Mouse (Mus musculus) left cerebral cortex, postnatal 4 days (tissue): Measurements from ENCODE around the gene Gpank1. TPM values are rescaled to one million over a fixed set of nuclear protein-coding genes. Genes with fewer than 3 reads are reported as not detected.

Source experiments
- DNase-seq: peaks from one replicate; pipeline ENCODE4 v3.0.0-alpha.2; 2022
- intact Hi-C: fragments of 180-260 bp; cut with DNase I; formaldehyde crosslinking; loops from one replicate; pipeline ENCODE4 v1.15.1; 2025
- total RNA-seq, 2 experiments: library from RNA; stranded (reverse); gene quantifications; 2 replicates each; pipeline ENCODE4 v1.2.3; 2021

The Gpank1 gene
- total RNA-seq = 10 to 100 TPM; 10.7 to 12.1 TPM

DNA sequence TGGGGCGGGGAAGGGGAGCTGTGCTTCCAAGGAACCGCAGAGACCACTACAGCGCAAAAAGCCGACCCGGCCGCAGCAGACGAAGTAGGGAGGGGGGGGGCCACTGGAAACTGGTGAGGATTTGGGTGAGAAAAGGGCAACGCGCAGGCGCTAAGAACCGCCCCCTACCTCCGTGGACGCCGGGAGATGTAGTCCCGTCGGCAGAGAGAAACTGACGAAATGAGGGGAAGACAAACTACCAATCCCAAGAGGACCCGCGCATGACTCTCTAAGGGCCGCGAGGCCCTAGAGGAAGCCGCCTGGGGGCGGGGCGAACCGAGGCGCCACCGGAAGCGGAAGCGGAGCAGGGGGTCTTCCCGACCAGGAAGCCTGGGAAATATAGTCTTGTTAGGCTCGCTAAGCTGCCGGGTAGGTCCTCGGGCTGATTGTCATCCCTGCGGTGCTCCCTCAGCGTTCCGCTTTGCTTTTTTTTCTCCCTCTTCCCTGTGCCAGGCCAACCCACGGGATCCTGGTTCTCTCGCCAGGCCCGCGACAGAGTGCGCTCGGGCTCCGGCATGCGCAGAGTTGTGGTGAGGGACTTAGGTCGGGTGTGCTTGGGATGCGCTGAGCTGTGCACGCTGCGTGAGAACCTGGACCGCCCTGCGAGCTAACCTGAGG is at the start of gene Gpank1:
Gpank1 (plus strand) TSS at position 313 of the 657 bp plus-strand sequence.
- DNase-seq = peak; percentile 99
- intact Hi-C loops = no loop called here

DNA sequence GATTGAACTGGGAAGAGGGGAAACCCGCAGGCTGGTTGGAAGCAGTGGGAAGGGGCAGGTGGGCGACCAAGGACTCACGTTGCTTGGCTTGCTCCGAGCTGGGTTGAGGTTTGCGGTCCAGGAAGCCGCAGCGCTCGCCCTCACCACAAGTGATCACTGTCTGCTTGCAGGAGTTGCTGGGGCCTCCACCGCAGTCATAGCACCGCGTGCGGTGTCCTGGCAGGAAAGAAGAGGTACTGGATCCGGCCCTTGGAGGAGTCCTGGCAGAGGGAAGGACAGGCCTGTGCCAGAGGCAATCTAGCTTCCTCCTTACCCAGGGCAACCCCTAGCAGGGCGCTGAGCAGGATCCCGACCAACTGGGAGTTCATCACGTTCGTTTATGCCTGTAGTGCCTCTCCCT is 47.2 kb upstream of the Gpank1 start:
- DNase-seq = peak; percentile 48
- intact Hi-C loops = no loop called here

DNA sequence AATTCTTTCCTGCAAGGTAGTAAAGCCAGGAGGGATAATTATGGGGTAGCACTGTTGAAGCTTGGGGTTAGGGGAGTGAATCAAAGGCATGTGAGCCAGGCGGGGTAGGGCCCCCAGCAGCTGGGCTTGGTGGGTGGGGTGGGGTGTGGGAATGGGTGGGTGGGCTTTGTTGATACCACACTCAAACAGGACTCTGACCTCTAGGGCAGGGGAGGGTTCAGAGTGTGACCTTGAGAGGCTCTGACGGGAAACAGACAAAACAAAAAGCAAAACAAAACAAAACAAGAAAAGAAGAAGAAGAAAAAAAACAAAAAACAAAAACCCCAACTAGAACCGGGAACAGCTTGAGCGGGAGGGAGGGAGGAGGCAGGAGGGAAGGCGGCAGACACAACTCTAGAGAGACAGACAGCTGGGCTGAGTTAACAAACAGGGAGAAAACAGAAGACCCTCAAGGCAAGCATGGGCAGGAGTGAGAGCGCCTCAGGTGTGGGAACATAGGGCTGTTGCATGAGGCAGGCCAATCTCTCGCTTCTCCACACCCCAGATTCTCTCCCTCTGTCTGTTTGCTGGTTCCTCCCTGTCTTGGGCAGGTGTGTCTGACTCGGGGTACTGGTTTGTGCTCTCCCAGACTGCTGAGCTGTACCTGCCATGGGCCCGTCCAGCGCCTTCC is 44.6 kb upstream of the Gpank1 start, which contains the start of gene Ly6g6e:
Ly6g6e (plus strand) TSS at position 396 of the 670 bp plus-strand sequence.
- DNase-seq = no peak

DNA sequence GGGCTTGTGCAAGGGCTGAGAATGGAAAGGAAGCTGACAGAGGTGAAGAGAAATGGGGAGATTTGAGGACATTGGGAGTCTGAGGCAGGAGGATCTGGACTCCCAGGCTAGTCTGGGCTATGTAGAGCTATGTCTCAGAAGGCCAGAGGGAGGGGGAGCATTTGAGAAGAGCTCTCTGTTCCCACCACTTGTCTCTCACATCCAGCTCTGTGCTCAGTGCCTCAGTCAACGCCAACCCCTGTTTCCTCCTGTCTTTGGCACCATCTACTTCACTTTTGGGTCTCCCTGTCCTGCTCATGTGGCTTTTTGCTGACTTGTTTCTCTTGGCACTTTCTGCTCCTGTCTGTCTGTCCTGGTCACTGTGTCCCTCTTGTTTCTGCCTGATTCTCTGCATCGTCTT is 44.0 kb upstream of the Gpank1 start:
- no peak for DNase-seq
- intact Hi-C loops = no loop called here

More for the DNA sequence above, 44.6 kb upstream of the Gpank1 start, which contains the start of gene Ly6g6e:
- intact Hi-C loops = no loop called here

DNA sequence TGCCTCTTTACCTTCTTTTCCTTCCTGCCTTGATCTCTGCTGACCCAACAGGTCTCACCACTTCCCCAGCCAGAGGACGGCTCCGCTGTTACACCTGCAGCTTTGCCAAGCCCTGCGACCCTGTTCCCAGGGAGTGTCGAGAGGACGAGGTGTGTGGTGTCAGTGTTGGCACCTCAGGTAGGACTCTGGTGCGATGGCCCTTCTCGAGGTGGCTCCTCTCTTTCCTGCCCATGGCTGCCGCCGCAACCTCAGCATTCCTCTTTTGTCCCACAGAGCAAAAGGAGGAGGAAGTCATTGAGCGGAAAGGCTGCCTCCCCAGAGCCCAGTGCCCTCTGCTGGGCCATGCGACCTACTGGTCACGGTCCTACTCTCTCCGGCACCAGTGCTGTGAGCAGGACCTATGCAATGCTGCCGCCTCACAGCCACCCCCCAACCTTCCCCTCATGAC is 43.4 kb upstream of the Gpank1 start, which contains the start of gene Ly6g6d:
Ly6g6d (minus strand) TSS at position 280 of the 448 bp plus-strand sequence.
- DNase-seq = peak; percentile 46
- intact Hi-C loops = no loop called here

DNA sequence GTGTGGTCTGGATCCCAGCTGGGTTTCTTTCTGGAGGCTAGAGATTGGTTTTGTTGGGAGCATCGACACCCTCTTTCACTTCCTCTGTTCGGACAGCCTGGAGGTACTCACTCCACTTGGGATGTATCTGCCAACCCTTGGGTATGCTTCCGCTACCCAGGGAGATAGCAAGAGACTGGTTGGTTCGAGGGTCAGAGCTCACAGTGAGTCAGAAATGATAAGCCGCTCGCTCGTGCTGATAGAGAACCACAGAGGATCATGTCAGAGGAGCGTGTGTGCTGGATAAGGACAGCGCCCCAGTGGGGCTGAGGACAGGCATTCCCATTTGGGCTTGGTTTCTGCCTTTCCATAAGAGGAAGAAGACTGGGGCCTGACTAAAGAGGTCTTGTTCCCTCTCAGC is 41.5 kb upstream of the Gpank1 start:
- intact Hi-C loops = no loop called here
- no peak for DNase-seq

DNA sequence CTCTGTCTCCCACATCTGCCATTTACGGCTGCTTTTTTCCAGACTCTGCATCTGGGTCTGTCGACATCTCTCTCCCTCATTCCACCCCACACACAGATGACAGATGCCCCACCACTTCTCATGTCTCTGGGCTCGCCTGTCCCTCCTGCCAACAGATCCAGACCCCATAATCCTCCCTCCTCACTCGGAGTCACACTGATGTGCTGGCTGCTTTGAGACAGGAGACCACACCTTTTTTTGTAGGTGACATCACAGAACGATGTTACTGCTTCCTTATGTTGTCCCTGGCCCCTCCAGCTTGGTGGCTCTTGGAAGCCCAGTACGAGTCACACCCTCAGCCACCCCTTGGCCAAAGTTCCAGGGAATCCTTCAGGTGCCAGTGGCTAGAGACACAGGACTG is 41.0 kb upstream of the Gpank1 start:
- intact Hi-C loops = no loop called here

DNA sequence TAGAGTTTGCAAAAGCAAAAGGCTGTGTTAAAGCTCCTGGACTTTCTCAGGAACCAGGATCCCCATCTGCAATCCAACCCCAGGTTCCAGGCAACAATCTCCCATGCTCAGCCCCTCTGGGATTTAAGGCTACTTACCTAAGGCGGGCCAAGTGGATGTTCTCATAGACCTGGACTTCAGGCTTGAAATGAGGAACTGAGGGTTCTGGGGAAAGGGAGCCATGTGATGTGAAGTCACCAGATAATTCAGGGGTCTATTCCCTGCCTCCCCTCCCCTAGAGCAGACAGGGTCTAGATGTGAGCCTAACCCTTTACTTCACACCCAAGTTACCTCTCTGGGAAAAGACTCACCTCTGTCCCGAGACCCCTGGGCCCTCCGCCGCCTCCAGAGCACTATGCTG is 40.5 kb upstream of the Gpank1 start:
- no peak for DNase-seq
- intact Hi-C loops = no loop called here

More for the DNA sequence above, 41.0 kb upstream of the Gpank1 start:
- DNase-seq = no peak

DNA sequence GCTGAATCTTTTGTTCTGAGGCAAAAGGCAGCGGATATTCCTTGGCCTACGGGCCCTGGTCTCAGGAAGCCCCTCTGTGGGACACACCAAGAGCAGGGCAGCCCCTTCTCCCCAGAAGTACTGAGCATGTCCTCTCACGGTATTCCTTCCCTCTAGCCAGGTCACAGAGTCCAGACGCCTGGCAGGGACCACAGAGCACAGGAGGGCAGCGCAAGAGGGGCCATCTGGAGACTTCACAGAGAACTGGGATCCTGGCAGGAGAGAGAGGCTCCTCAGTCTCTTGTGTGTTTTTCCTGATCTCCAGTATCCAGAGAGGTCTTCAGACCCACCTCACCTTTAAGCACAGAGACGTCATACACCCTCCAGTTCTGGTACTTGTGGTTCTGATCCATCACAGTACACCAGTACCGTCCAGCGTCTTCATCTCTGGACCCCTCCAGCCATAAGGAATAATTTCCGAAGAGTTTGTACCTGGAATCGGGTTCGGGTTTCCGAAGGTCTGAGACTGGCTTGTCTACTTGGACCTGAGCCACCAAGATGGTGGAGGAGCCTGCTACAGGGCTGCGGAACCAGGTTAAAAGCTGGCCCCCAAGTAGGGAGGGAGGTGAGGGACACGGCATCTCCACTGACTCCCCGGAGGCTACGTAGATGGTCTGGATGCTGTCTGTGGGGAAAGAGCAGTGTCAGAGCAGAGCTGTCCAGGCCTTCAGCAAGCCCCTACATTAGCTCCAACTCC is 38.2 kb upstream of the Gpank1 start:
- DNase-seq = no peak
- intact Hi-C loops = no loop called here

DNA sequence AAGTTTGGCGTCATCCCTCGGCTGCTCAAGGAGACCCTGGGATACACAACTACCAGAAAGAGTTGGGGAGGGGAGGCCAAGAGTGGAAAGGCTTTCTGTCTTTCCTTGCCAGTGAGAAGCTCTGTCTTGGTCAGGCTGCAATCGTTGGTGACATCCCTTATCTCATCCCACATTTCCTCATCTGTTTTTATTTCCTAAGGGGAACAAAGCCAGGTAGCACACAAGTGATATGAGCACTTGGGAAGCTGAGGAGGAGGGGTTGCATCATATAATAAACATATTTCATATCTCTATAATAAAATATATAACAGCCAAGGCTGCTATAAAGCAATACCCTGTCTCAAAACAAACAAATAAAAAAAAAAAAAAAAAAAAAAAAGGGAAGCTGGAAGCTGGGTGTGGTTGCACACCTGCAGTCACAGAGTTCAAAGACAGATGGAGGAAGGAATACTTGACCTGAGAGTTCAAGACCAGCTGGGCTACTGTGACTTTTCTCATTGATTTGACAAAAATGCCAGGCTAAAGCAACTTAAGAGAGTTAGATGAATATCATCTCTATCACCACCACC is 37.2 kb upstream of the Gpank1 start:
- no peak for DNase-seq
- intact Hi-C loops = no loop called here

DNA sequence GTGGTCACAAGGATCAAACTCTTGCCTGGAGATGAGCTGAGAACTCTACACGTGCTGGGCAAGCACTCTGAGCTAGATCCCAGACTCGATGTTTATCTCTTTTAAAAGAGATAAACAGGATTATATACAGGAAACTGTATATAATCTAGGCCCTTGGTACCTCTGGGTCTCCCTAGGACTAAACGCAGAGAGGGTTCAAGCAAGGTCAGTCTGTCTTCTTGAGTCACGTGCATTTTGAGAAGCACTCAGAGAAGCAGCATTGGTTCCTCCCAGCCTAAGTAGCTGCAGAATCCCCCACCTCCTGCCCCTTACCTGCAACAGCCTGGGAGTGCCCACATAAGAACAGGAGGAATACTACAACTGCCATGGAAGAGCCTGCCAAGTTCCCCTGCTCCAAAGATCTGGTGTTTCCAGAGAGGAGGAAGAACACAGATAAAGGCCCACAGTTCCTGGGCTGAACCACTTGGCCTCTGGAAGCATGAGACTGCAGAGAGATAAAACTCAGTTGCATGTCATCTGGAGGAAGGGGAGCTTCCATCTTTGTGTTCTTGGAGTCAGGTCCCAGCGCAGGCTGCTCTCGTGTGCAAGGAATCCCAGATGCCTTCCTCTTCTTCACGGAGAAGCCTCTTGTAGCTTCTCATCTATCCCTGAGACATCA is 35.9 kb upstream of the Gpank1 start, which contains the start of gene Ly6g6f:
Ly6g6f (minus strand) TSS at position 403 of the 658 bp plus-strand sequence.
- DNase-seq = no peak
- intact Hi-C loops = no loop called here

DNA sequence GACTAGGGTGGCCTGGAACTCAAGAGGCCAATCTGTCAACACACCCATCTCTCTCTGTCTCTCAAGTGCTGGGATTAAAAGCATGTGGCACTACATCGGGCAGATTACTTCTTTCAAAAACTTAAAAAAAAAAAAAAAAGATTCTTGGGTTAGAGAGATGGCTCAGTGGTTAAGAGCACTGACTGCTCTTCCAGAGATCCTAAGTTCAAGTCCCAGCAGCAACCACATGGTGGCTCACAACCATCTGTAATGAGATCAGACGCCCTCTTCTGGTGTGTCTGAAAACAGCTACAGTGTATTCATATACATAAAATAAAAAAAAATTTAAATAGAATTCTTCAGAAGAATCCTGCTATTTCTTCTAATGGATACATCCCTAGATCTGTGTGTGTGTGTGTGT is 33.1 kb upstream of the Gpank1 start:
- intact Hi-C loops = no loop called here

DNA sequence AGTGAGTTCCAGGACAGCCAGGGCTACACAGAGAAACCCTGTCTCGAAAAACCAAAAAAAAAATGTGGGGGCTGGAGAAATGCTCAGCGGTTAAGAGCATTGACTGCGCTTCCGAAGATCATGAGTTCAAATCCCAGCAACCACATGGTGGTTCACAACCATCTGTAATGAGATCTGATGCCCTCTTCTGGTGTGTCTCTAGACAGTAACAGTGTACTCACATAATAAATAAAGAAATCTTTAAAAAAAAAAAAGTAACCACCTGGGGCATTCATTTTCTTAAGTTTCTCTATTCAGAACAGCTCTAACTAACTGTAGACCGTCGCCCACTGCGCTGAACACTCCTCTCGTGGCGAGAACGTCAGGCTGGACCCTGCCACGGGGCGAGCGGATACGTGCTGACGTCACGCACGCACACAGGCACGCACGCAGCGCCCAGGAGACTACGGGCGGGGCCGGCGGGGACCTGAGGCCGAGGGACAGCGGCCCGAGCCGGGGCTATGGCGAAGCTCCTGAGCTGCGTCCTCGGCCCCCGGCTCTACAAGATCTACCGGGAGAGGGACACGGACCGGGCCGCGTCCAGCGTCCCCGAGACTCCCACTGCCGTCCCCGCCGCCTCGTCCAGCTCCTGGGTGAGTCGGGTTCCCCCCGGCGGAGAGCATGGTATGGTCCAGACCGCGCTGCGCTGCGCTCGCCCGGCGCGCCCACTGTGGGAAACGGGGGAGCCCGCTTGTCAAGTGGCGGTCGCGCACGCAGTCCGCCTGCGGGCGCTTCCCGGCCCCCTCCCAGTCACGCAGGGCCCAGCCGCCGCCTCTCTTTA is 32.2 kb upstream of the Gpank1 start, which contains the start of gene Abhd16a:
Abhd16a (plus strand) TSS at position 439 of the 820 bp plus-strand sequence.
- peak; percentile 96 for DNase-seq
- intact Hi-C loops = no loop called here

More for the DNA sequence above, 33.1 kb upstream of the Gpank1 start:
- no peak for DNase-seq

DNA sequence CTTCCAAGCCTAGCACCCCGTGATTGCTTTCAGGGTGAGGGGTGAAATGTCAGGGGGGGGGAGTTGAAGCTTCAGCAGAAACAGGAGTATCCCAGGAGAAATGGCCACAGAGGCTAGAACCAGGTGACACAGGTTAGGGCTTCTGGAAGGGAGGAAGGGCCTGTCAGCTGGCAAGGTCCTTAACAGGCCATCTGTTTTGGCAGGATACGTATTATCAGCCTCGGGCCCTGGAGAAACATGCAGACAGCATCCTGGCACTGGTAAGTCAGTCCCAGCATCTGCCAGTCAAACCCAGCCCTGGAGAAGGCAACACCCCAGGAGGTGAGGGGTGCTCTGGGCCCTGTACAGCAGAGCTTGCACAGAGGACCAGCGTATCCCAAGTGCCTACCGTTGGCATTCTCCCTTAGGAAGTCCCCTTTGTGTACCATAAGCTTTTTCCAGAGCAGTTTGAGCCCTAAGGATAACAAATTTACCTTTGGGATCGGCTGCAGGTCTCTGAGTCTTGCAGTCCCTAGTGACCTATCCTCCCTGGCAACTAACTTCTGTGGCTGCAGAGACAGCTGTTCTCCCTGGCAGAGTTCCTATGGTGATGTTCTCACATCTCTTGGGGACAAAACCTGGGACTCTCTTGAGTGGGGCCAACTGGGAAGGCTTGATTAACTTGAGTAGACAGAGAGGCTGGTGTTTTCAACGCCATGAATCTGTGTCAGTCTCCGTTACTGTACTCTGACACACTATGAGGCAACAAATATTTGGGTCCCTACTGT is 30.9 kb upstream of the Gpank1 start:
- peak; percentile 78 for DNase-seq
- intact Hi-C loops = no loop called here

DNA sequence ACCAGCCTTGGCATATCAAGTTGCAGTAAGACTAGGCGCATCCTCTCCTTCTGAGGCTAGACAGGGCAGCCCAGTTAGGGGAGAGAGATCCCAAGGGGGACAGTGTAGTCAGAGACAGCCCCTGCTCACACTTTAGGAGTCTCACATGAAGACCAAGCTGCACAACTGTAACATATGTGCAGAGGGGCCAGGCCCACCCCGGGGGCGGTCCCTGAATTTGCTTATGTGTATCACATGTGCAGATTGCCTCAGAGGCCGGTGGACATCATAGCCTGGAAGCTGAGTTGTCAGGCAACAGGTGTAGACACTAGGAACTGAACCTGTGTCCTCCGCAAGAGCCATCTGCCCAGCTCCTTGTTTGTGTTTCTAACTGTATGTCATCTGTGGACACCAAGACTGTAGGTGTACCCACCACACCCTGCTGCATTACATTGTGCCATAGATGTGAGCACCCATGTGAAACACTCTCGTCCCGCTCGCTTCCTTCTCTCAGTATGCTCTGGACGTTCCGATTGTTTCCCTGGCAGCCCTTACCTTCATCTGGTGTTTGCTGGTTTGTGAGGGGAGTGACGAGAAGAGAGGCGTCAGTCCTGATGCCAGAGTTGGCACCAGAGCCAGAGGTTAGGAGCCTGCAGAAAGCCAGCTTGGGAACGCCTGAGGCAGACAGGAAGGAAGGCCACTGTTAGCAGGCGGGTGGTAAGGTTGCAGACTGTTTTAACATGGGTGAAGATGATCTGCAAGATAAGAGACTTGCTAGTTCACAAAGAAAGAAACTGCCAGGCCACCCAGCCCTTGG is 28.7 kb upstream of the Gpank1 start:
- DNase-seq = no peak
- intact Hi-C loops = no loop called here

DNA sequence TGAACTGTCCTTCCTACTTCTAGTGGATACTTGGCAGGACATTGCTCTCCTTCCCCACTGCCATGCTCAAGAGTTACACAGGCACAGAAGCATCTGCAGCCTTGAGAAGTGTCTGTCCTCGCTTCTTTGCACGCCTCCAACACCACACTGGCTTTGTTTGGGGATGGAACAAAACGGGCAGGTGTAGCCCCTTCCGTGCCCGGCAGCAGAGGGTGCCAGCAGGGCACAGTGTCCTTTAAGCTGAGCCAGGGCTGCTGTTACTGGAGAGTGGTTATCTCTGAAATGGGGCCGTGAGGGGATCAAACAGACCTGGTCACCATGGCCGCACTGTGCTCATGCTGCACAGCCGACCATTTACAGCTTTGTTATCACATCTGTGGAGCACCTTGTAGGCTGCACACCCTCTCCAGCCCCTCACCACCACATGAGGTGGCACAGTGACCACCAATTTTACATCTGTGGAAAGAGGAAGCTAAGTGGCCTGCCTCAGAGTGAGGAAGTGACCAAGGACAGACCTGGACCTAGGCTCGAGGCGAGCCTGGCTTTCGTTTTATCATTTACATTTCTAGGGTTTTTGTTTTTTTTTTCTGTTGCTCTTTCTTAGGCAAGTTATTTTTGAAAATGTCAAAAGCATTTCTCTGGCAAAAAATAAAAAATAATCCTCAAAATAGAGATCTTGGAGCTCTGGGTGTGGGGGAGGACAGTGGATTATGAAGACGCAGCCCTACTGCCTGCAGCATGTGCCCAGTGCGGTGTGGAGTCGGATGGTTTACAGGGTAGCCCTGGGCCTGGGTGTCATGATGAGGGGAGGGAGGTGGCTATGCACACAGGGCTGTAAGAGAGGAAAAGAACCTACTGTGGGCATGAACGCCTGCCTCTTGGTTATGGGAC is 26.5 kb upstream of the Gpank1 start:
- no peak for DNase-seq
- intact Hi-C loops = no loop called here

DNA sequence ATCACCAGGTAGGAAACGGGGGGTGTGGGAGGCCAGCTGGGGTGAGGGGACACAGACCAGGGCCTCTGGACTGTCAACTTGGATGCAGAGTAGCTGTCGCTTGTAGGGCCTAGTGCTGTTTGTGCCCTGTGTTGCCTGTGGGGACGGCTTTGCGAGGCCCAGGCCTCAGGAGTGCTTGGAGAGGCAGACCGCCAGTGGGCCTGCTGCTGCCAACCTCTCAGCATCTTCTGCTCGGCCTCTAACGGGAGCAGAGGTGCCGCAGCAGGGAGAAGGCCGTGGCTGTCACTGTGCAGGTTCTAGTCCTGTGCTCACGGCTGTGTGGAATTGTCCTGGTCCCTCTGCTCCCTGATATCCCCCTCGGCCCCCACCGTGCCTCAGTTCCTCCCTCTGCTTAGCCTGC is 24.7 kb upstream of the Gpank1 start:
- DNase-seq = no peak
- intact Hi-C loops = no loop called here
